Mouse (Mus musculus): ENCODE results near the gene Spag4.
"Not testable (repeated sequence)": the region's sequence is repeated elsewhere in the genome, so short reads cannot be mapped to it uniquely, and the experiment has no call there.

Spag4 gene

DNA sequence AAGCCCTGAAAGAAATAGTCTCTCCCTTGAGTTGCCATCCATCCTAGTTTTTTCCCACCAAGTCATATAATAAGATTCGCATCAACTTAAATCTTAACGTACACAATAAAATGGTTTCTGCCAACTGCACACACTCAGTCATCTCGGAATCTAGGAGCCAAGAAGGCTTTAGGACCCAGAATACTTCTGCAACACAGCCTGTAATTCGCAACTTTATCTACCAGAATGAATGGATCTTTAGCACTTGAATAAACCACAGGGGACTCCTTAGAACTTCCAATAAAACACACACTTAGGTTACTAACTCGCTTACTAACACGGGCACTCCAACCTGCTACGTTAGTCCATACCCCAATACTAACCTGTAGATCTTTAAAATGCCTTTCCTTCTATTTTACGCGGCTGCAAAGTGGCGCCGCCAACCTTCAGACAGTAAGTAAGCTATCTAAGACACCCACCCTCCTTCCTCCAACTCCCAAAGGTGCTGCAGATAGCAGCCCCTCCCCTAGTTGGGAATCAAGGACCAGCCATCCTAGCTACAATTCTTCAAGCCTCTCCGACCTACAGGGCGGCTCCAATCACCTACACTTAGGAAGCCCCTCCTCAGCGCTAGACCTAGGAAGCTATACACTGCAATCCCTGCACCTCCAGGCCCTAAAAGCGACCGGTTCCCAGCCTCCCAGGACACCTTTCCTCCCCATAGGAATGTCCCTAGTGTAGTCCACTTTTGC is 45.8 kb downstream of the Spag4 start:
- no peak for DNase-seq (ENCODE audit: low spot score)

DNA sequence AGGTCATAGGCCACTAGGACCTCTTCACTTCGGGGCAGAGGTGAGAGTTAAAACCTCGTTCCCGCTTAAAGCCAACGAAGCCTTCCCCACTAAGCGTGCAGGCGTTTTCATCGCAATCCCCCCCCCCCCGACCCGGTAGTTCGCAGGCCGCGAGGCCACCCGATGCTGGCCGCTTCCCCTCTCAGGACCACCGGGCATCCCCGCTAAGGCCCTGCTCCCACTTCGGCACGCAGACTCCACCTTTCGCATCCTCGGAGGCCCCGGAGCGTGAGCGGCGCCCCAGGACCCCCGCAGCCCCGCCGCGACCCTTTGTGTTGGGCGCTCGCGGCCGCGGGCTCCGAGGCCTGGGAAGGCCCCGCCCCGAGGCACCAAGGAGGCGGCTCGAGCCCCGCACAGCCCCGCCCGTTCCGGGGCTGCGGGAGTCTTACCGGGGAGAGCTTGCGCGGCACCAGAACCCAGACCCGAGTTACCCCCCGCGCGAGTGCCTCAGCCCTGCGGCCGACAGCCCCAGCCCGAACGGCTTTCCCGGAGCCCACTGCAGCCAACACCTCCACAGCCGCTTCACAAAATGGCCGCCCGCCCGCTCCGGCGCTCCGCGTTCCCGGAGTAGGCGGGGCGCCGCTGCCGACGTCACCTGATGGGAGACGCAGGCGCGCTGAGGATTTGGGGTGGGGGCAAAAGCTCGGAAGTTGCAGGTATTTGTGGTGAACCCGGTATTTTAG is 46.5 kb downstream of the Spag4 start, which contains the start of the genes Cpne1 and Rbm12:
TSS of gene Cpne1 (minus strand) at position 608 of the 722 bp plus-strand sequence.
TSS of gene Rbm12 (minus strand) at position 621 of the 722 bp plus-strand sequence.
- DNase-seq (ENCODE audit: low spot score), result peak; percentile 80

DNA sequence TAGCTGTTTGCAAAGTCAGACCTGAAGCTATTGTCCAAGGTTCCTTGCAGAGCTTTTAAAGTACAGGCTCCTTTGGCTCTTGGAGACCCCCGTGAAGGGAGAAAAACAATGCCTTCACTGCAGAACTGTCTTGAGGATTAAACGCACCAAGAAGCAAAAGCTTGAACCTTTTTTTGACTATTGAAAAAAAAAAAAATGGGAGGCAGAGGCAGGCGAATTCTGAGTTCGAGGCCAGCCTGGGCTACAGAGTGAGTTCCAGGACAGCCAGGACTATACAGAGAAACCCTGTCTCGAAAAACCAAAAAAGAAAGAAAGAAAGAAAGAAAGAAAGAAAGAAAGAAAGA is 47.1 kb downstream of the Spag4 start:
- not testable (repeated sequence) for DNase-seq (ENCODE audit: low spot score)

DNA sequence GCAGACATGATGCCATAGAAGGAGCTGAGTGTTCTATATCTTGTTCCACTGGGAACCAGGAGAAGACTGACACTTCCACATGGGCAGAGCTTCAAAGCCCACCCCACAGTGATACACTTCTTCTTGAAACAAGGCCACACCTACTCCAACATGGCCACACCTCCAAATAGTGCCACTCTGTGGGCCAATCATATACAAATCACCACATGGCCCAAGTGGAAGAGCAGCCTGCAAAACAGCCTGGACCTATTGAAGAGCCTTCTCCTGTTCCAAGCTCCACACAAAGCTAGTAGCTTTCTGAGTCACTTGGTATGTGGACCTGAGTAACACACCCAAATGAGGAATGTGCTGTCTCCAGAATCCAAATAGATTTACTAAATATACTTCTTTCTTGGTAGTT is 54.6 kb downstream of the Spag4 start:
- no peak for DNase-seq (ENCODE audit: low spot score)
